Mouse (Mus musculus) G1E (cell line): ENCODE measurements at regions not wholly inside any gene's neighbourhood (a gene's known extent, or its start where the extent isn't known, plus 50 kb on each side); places are given as distances from the start of the nearest gene placed in this dataset.

Experiments
- CTCF ChIP-seq: IDR thresholded peaks from 2 replicates; pipeline ENCODE4 v1.5.1; 2012; ENCODE audit warnings: low read depth, low read length, inconsistent platforms, mixed read lengths
- GATA1 ChIP-seq: IDR thresholded peaks from 2 replicates; pipeline ENCODE4 v1.6.1; 2012; ENCODE audit warnings: borderline replicate concordance, low read length, inconsistent platforms, mixed read lengths

DNA sequence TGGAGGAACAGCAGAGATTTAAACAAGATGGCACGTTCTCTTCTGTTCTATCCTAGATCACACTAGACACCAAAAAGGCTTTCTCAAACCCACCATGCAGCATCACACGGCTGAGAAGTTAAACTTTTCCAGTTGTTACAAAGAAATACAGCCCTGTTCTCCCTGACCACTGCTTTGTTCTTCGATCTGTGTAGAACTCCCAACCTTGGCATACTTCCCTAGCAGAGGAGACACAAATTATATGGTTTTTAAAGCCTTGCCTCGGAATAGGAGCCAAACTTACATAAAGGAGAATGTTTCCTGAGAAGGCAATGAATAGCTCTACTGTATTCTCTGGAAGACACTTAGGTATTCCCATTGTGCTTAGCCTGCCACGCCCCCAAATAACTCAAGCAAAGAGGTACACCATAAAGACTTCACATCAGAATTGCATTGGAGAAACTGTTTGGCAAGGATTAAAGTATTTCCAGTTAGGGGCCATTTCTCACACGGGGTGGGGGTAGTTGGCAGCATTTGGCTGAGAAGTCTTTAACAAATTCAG lies 114.1 kb upstream of the Ccdc122 start:
- TF ChIP-seq CTCF (no peak), GATA1 (no peak)
